Mouse (Mus musculus): Measurements from ENCODE around the gene Hs3st6. TPM values are rescaled to one million over a fixed set of nuclear protein-coding genes. Genes with fewer than 3 reads are reported as not detected.
A peak's percentile ranks its signal among the peaks of the same experiment; 100 is the strongest.

Gene Hs3st6
- polyA plus RNA-seq, 1 experiment from 2014 or later, result 1.1 TPM

- H3K9ac ChIP-seq (ENCODE audit: low read length), result no peak overlapping the region
- WGBS, result 25% methylated on average over 7 of the region's 7 CpGs
- ATAC-seq (replicated peaks; ENCODE audit: low FRiP score, low TSS enrichment, low read depth), result peak; percentile 56; the same call in 1 of the 2 replicates
- DNase-seq (ENCODE audit: low spot score), result peak; percentile 90
- peaks cover 9% of the 10 kb centered on the region; the same call in 1 of the 2 replicates for H3K36me3 ChIP-seq (ENCODE audit: control insufficient read depth, insufficient read depth, low read length)
- no peak overlapping the region for H3K4me2 ChIP-seq (ENCODE audit: low read length)
- no peak overlapping the region for H3K27ac ChIP-seq (ENCODE audit: low read depth)
- H3K4me3 ChIP-seq (ENCODE audit: low read depth, low read length), result no peak overlapping the region
- 0 out of 2 replicates have a peak, but pooled peaks cover 6% of the 10 kb centered on the region for H3K4me1 ChIP-seq (replicated peaks; ENCODE audit: control insufficient read depth, insufficient read depth, low read length)
- peaks cover 11% of the 10 kb centered on the region for H3K27me3 ChIP-seq (replicated peaks; ENCODE audit: control insufficient read depth, insufficient read depth, low read length)
- no peaks in the 10 kb centered on the region for H3K9me3 ChIP-seq (ENCODE audit: control insufficient read depth, low read length)
Measured at GRCm38 (mm10) chr17:24745526-24746497, 7.0 kb upstream of the Hs3st6 start.

- no peak overlapping the region for H3K27ac ChIP-seq (ENCODE audit: low read depth)
- no peak overlapping the region for H3K9ac ChIP-seq (ENCODE audit: low read length)
- H3K27me3 ChIP-seq (replicated peaks; ENCODE audit: control insufficient read depth, insufficient read depth, low read length), result peaks cover 21% of the 10 kb centered on the region
- no peaks in the 10 kb centered on the region for H3K9me3 ChIP-seq (ENCODE audit: control insufficient read depth, low read length)
- no peak overlapping the region for H3K4me2 ChIP-seq (ENCODE audit: low read length)
- 0 out of 2 replicates have a peak, but pooled peaks cover 6% of the 10 kb centered on the region for H3K4me1 ChIP-seq (replicated peaks; ENCODE audit: control insufficient read depth, insufficient read depth, low read length)
- no peak overlapping the region for H3K4me3 ChIP-seq (ENCODE audit: low read depth, low read length)
- 36% methylated on average over 4 of the region's 4 CpGs for WGBS
- ATAC-seq (replicated peaks; ENCODE audit: low FRiP score, low TSS enrichment, low read depth) (no peak), DNase-seq (ENCODE audit: low spot score) (no peak)
- H3K36me3 ChIP-seq (ENCODE audit: control insufficient read depth, insufficient read depth, low read length), result peaks cover 2% of the 10 kb centered on the region; the same call in 1 of the 2 replicates
Measured at GRCm38 (mm10) chr17:24746986-24747385, 5.8 kb upstream of the Hs3st6 start.

- peaks cover 56% of the 10 kb centered on the region for H3K27me3 ChIP-seq (replicated peaks; ENCODE audit: control insufficient read depth, insufficient read depth, low read length)
- no peak overlapping the region for H3K4me3 ChIP-seq (ENCODE audit: low read depth, low read length)
Measured at GRCm38 (mm10) chr17:24751528-24751927, 1.3 kb upstream of the Hs3st6 start.

GRCm38 (mm10) chr17:24757394-24757793 lies 4.6 kb downstream of the Hs3st6 start:
- no peak overlapping the region for H3K9ac ChIP-seq (ENCODE audit: low read length)
- no peaks in the 10 kb centered on the region for H3K9me3 ChIP-seq (ENCODE audit: control insufficient read depth, low read length)
- H3K27ac ChIP-seq (ENCODE audit: low read depth), result no peak overlapping the region
- no peak for DNase-seq (ENCODE audit: low spot score)
- H3K4me2 ChIP-seq (ENCODE audit: low read length), result no peak overlapping the region
- ATAC-seq (replicated peaks; ENCODE audit: low FRiP score, low TSS enrichment, low read depth), result no peak
- no peaks in the 10 kb centered on the region for H3K36me3 ChIP-seq (ENCODE audit: control insufficient read depth, insufficient read depth, low read length)
- peaks cover 12% of the 10 kb centered on the region; the same call in 1 of the 2 replicates for H3K4me1 ChIP-seq (replicated peaks; ENCODE audit: control insufficient read depth, insufficient read depth, low read length)
- H3K4me3 ChIP-seq (ENCODE audit: low read depth, low read length), result no peak overlapping the region
- 64% methylated on average over 1 of the region's 1 CpGs for WGBS
- peaks cover 31% of the 10 kb centered on the region for H3K27me3 ChIP-seq (replicated peaks; ENCODE audit: control insufficient read depth, insufficient read depth, low read length)

More at GRCm38 (mm10) chr17:24751528-24751927, 1.3 kb upstream of the Hs3st6 start:
- Histone ChIP-seq H3K36me3 (ENCODE audit: control insufficient read depth, insufficient read depth, low read length) (no peaks in the 10 kb centered on the region), H3K9me3 (ENCODE audit: control insufficient read depth, low read length) (no peaks in the 10 kb centered on the region), H3K4me1 (replicated peaks; ENCODE audit: control insufficient read depth, insufficient read depth, low read length) (peaks cover 21% of the 10 kb centered on the region; the same call in 1 of the 2 replicates), H3K4me2 (ENCODE audit: low read length) (no peak overlapping the region), H3K9ac (ENCODE audit: low read length) (no peak overlapping the region), H3K27ac (ENCODE audit: low read depth) (no peak overlapping the region)
- DNase-seq (ENCODE audit: low spot score) (no peak), ATAC-seq (replicated peaks; ENCODE audit: low FRiP score, low TSS enrichment, low read depth) (no peak)
- 24% methylated on average over 4 of the region's 4 CpGs for WGBS

- Histone ChIP-seq H3K9me3 (ENCODE audit: control insufficient read depth, low read length) (no peaks in the 10 kb centered on the region), H3K4me1 (replicated peaks; ENCODE audit: control insufficient read depth, insufficient read depth, low read length) (no peaks in the 10 kb centered on the region; the same call in 1 of the 2 replicates), H3K9ac (ENCODE audit: low read length) (no peak overlapping the region), H3K36me3 (ENCODE audit: control insufficient read depth, insufficient read depth, low read length) (no peaks in the 10 kb centered on the region), H3K4me3 (ENCODE audit: low read depth, low read length) (no peak overlapping the region), H3K4me2 (ENCODE audit: low read length) (no peak overlapping the region), H3K27me3 (replicated peaks; ENCODE audit: control insufficient read depth, insufficient read depth, low read length) (no peaks in the 10 kb centered on the region), H3K27ac (ENCODE audit: low read depth) (no peak overlapping the region)
- no peak for DNase-seq (ENCODE audit: low spot score)
- 59% methylated on average over 5 of the region's 5 CpGs for WGBS
- no peak for ATAC-seq (replicated peaks; ENCODE audit: low FRiP score, low TSS enrichment, low read depth)
Measured at GRCm38 (mm10) chr17:24761121-24761520, 8.3 kb downstream of the Hs3st6 start.

GRCm38 (mm10) chr17:24765016-24765905 lies 12.5 kb downstream of the Hs3st6 start:
- Histone ChIP-seq H3K9me3 (ENCODE audit: control insufficient read depth, low read length) (no peaks in the 10 kb centered on the region), H3K36me3 (ENCODE audit: control insufficient read depth, insufficient read depth, low read length) (no peaks in the 10 kb centered on the region), H3K27me3 (replicated peaks; ENCODE audit: control insufficient read depth, insufficient read depth, low read length) (no peaks in the 10 kb centered on the region), H3K4me3 (ENCODE audit: low read depth, low read length) (no peak overlapping the region), H3K9ac (ENCODE audit: low read length) (no peak overlapping the region), H3K27ac (ENCODE audit: low read depth) (0 out of 2 replicates have a peak overlapping the region, but pooled peaks have one; percentile 38), H3K4me2 (ENCODE audit: low read length) (no peak overlapping the region), H3K4me1 (replicated peaks; ENCODE audit: control insufficient read depth, insufficient read depth, low read length) (no peaks in the 10 kb centered on the region; the same call in 1 of the 2 replicates)
- 45% methylated on average over 22 of the region's 22 CpGs for WGBS
- no peak for DNase-seq (ENCODE audit: low spot score)
- ATAC-seq (replicated peaks; ENCODE audit: low FRiP score, low TSS enrichment, low read depth), result no peak

GRCm38 (mm10) chr17:24766266-24766875 lies 13.6 kb downstream of the Hs3st6 start:
- H3K36me3 ChIP-seq (ENCODE audit: control insufficient read depth, insufficient read depth, low read length), result no peaks in the 10 kb centered on the region
- H3K9me3 ChIP-seq (ENCODE audit: control insufficient read depth, low read length), result no peaks in the 10 kb centered on the region
- no peaks in the 10 kb centered on the region for H3K27me3 ChIP-seq (replicated peaks; ENCODE audit: control insufficient read depth, insufficient read depth, low read length)
- WGBS, result 21% methylated on average over 12 of the region's 12 CpGs
- H3K4me1 ChIP-seq (replicated peaks; ENCODE audit: control insufficient read depth, insufficient read depth, low read length), result no peaks in the 10 kb centered on the region; the same call in 1 of the 2 replicates
- no peak overlapping the region for H3K4me2 ChIP-seq (ENCODE audit: low read length)
- no peak overlapping the region for H3K27ac ChIP-seq (ENCODE audit: low read depth)
- DNase-seq (ENCODE audit: low spot score) (no peak), ATAC-seq (replicated peaks; ENCODE audit: low FRiP score, low TSS enrichment, low read depth) (no peak)
- no peak overlapping the region for H3K9ac ChIP-seq (ENCODE audit: low read length)
- no peak overlapping the region for H3K4me3 ChIP-seq (ENCODE audit: low read depth, low read length)

- no peaks in the 10 kb centered on the region; the same call in 1 of the 2 replicates for H3K4me1 ChIP-seq (replicated peaks; ENCODE audit: control insufficient read depth, insufficient read depth, low read length)
- H3K9ac ChIP-seq (ENCODE audit: low read length), result no peak overlapping the region
- H3K27me3 ChIP-seq (replicated peaks; ENCODE audit: control insufficient read depth, insufficient read depth, low read length), result no peaks in the 10 kb centered on the region
- ATAC-seq (replicated peaks; ENCODE audit: low FRiP score, low TSS enrichment, low read depth), result no peak
- H3K36me3 ChIP-seq (ENCODE audit: control insufficient read depth, insufficient read depth, low read length), result no peaks in the 10 kb centered on the region
- WGBS, result 28% methylated on average over 3 of the region's 3 CpGs
- H3K9me3 ChIP-seq (ENCODE audit: control insufficient read depth, low read length), result 0 out of 2 replicates have a peak, but pooled peaks cover 4% of the 10 kb centered on the region
- H3K4me2 ChIP-seq (ENCODE audit: low read length), result no peak overlapping the region
- no peak overlapping the region for H3K4me3 ChIP-seq (ENCODE audit: low read depth, low read length)
- DNase-seq (ENCODE audit: low spot score), result no peak
- H3K27ac ChIP-seq (ENCODE audit: low read depth), result no peak overlapping the region
Measured at GRCm38 (mm10) chr17:24769146-24769545, 16.4 kb downstream of the Hs3st6 start.

Measured in intestine, embryonic 14.5 days (tissue).